In genomic region chr12:75596154-75597002, GRCm38 (mm10) we compare ENCODE assay signal across 8 mouse cellular contexts. TPM values are rescaled to one million over a fixed set of nuclear protein-coding genes. Genes with fewer than 3 reads are reported as not detected.
DNase-seq lines count a peak whose midpoint lies in the region; ATAC-seq and TF ChIP-seq lines count a peak whose summit lies in the region.

TSS of gene Ppp2r5e (minus strand) at chr12:75596245.

- peak; percentile 99 for ATAC-seq in cerebellum, adult (ENCODE audit: insufficient number of reproducible peaks, low FRiP score, low TSS enrichment)
- ATAC-seq in forebrain, embryonic 13.5 days, result peak; percentile 99
- peak; percentile 99 for ATAC-seq in liver, postnatal 0 days
- peak; percentile 99 for ATAC-seq in neural tube, embryonic 14.5 days (ENCODE audit: low read depth)

- H3K36me3 ChIP-seq in ES-Bruce4 (ENCODE audit: control insufficient read depth, insufficient read depth, low read length, poor library complexity, severe bottlenecking), result peaks cover 9% of the 10 kb centered on the region
- H3K36me3 ChIP-seq in forebrain, embryonic 13.5 days (ENCODE audit: poor library complexity, severe bottlenecking), result peaks cover 17% of the 10 kb centered on the region
- H3K36me3 ChIP-seq in liver, postnatal 0 days (replicated peaks; ENCODE audit: insufficient read depth, low read length), result peaks cover 6% of the 10 kb centered on the region; the same call in 1 of the 2 replicates
- peaks cover 6% of the 10 kb centered on the region; the same call in 1 of the 2 replicates for H3K36me3 ChIP-seq in neural tube, embryonic 14.5 days (ENCODE audit: control insufficient read depth, insufficient read depth, low read length)

- H3K9me3 ChIP-seq in ES-Bruce4 (replicated peaks; ENCODE audit: control insufficient read depth, insufficient read depth, low read length, poor library complexity, severe bottlenecking), result no peaks in the 10 kb centered on the region
- H3K9me3 ChIP-seq in forebrain, embryonic 13.5 days (replicated peaks), result no peaks in the 10 kb centered on the region
- H3K9me3 ChIP-seq in liver, postnatal 0 days (ENCODE audit: low read length), result no peaks in the 10 kb centered on the region
- no peaks in the 10 kb centered on the region for H3K9me3 ChIP-seq in neural tube, embryonic 14.5 days (ENCODE audit: control insufficient read depth, low read length)

- no peaks in the 10 kb centered on the region for H3K27me3 ChIP-seq in ES-Bruce4 (ENCODE audit: control insufficient read depth, insufficient read depth, low read length, poor library complexity, severe bottlenecking)
- H3K27me3 ChIP-seq in forebrain, embryonic 13.5 days, result no peaks in the 10 kb centered on the region
- no peaks in the 10 kb centered on the region for H3K27me3 ChIP-seq in liver, postnatal 0 days (ENCODE audit: insufficient read depth, low read length)
- H3K27me3 ChIP-seq in neural tube, embryonic 14.5 days (ENCODE audit: control insufficient read depth, insufficient read depth, low read length), result no peaks in the 10 kb centered on the region

- TF ChIP-seq POLR2A in ES-Bruce4 (IDR thresholded peaks at IDR 0.05; ENCODE audit: insufficient read depth, low read length), result no peak

- H3K27ac ChIP-seq in ES-Bruce4 (ENCODE audit: insufficient read depth, low read length), result peak within 1 kb of the TSS; percentile 87
- H3K27ac ChIP-seq in forebrain, embryonic 13.5 days, result peak within 1 kb of the TSS; percentile 98
- H3K27ac ChIP-seq in liver, postnatal 0 days (ENCODE audit: low read depth), result peak within 1 kb of the TSS; percentile 99
- H3K27ac ChIP-seq in neural tube, embryonic 14.5 days (ENCODE audit: low read depth, low read length), result peak within 1 kb of the TSS; percentile 96

- intact Hi-C loops in heart, postnatal 10 days (cut with DNase I), result loop anchor here (2.0 to 5.0 kb wide), 4 partner anchors 71 to 176 kb away; partner anchors contain the start of genes Sgpp1 and Wdr89

- no peaks in the 10 kb centered on the region for H3K4me1 ChIP-seq in ES-Bruce4 (ENCODE audit: control insufficient read depth, insufficient read depth, low read length)
- peaks cover 20% of the 10 kb centered on the region for H3K4me1 ChIP-seq in forebrain, embryonic 13.5 days
- H3K4me1 ChIP-seq in liver, postnatal 0 days (ENCODE audit: insufficient read depth), result peaks cover 10% of the 10 kb centered on the region
- peaks cover 13% of the 10 kb centered on the region for H3K4me1 ChIP-seq in neural tube, embryonic 14.5 days (ENCODE audit: control insufficient read depth, insufficient read depth, low read length)

- H3K4me3 ChIP-seq in ES-Bruce4 (ENCODE audit: low read depth, low read length), result peak within 1 kb of the TSS; percentile 96
- H3K4me3 ChIP-seq in forebrain, embryonic 13.5 days, result peak within 1 kb of the TSS; percentile 100
- peak within 1 kb of the TSS; percentile 92 for H3K4me3 ChIP-seq in liver, postnatal 0 days (ENCODE audit: low read depth, low read length)
- H3K4me3 ChIP-seq in neural tube, embryonic 14.5 days (ENCODE audit: low read depth, low read length), result peak within 1 kb of the TSS; percentile 100

- H3K9ac ChIP-seq in ES-Bruce4 (ENCODE audit: low read depth, poor library complexity, severe bottlenecking), result peak within 1 kb of the TSS; percentile 97
- peak within 1 kb of the TSS; percentile 99 for H3K9ac ChIP-seq in forebrain, embryonic 13.5 days
- peak within 1 kb of the TSS; percentile 99 for H3K9ac ChIP-seq in liver, postnatal 0 days (replicated peaks)
- H3K9ac ChIP-seq in neural tube, embryonic 14.5 days (replicated peaks; ENCODE audit: low read depth, low read length), result peak within 1 kb of the TSS; percentile 95

- H3K4me2 ChIP-seq in forebrain, embryonic 13.5 days, result peak within 1 kb of the TSS; percentile 83
- H3K4me2 ChIP-seq in liver, postnatal 0 days (ENCODE audit: low read depth, low read length), result peak within 1 kb of the TSS; percentile 89
- peak within 1 kb of the TSS; percentile 79 for H3K4me2 ChIP-seq in neural tube, embryonic 14.5 days (ENCODE audit: low read depth, low read length)

- DNase-seq in heart, postnatal 10 days, result peak; percentile 99
- DNase-seq in large intestine, adult 2 months (ENCODE audit: low read depth, low spot score), result peak; percentile 95
- peak; percentile 100 for DNase-seq in liver, postnatal 0 days
- DNase-seq in testis, postnatal 10 days (ENCODE audit: low spot score), result peak; percentile 100

- no peak for TF ChIP-seq CTCF in ES-Bruce4 (IDR thresholded peaks at IDR 0.05; ENCODE audit: low read depth, low read length)
- TF ChIP-seq CTCF in liver, postnatal 0 days (IDR thresholded peaks at IDR 0.05; ENCODE audit: low read depth), result peak; percentile 18; the same call in 1 of the 2 replicates

- WGBS in forebrain, embryonic 13.5 days, result under 1% methylated on average over 72 of the region's 72 CpGs
- under 1% methylated on average over 72 of the region's 72 CpGs for WGBS in large intestine, adult 2 months
- WGBS in liver, postnatal 0 days (ENCODE audit: insufficient replicate concordance), result under 1% methylated on average over 70 of the region's 72 CpGs
- under 1% methylated on average over 69 of the region's 72 CpGs for WGBS in neural tube, embryonic 14.5 days

- no peak for TF ChIP-seq EP300 in ES-Bruce4 (IDR thresholded peaks at IDR 0.05; ENCODE audit: insufficient read depth, low read depth, low read length)
- peak; percentile 42; the same call in 1 of the 2 replicates for TF ChIP-seq EP300 in liver, postnatal 0 days (IDR thresholded peaks at IDR 0.05; ENCODE audit: low read depth)

RNA-seq across cellular contexts. Expression of gene Ppp2r5e, which starts in this region (rescaled TPM):
- 51.0 and 52.6 TPM in 2 replicates for polyA plus RNA-seq in ES-Bruce4 (2011; ENCODE audit: insufficient read depth, insufficient read length, low read depth, missing spikeins)
- 21.8 and 24.0 TPM in 2 replicates for polyA plus RNA-seq in forebrain, embryonic 13.5 days (2015; fragmentation: Nextera tagmentation; extraction: Ambion mirVana)
- total RNA-seq in heart, postnatal 10 days (2021), result 10 to 100 TPM; 35.4 to 36.9 TPM
- 5.7 and 8.1 TPM in 2 replicates for polyA plus RNA-seq in large intestine, adult 2 months (2012; rRNA removed)
- polyA plus RNA-seq in liver, postnatal 0 days (2015; fragmentation: Nextera tagmentation; extraction: Ambion mirVana), result 4.9 and 6.5 TPM in 2 replicates
- polyA plus RNA-seq in neural tube, embryonic 14.5 days (2014; fragmentation: Nextera tagmentation; extraction: Ambion mirVana), result 24.2 and 25.7 TPM in 2 replicates

Comparison
In these comparisons a context has a peak if more than half of its experiments do, and no peak if none do; other contexts are left out.
1. Peak in every context shown above with its lines: DNase-seq, ATAC-seq, H3K4me3 ChIP-seq and H3K27ac ChIP-seq.